Mouse (Mus musculus) intestine, embryonic 15.5 days (tissue): ENCODE measurements around the gene Krtap4-8. TPM values are rescaled to one million over a fixed set of nuclear protein-coding genes. Genes with fewer than 3 reads are reported as not detected.

Experiments
- polyA plus RNA-seq: library from polyadenylated mRNA; unstranded; fragments of >200 nt; fragmentation: Nextera tagmentation; extraction: Ambion mirVana; gene quantifications from 2 replicates; pipeline ENCODE4 v1.2.1, GENCODE M21; 2015

Krtap4-8 gene
- polyA plus RNA-seq, 1 experiment from 2014 or later: not detected

Other genes with a start within 250 kb of the Krtap4-8 start
- not detected in 2 replicates for gene Krt40, start 237.5 kb downstream of the Krtap4-8 start, polyA plus RNA-seq
- not detected in 2 replicates for gene Krtap3-3, start 229.8 kb downstream of the Krtap4-8 start, polyA plus RNA-seq
- gene Krtap3-2, start 223.9 kb downstream of the Krtap4-8 start, polyA plus RNA-seq: not detected in 2 replicates
- not detected in 2 replicates for gene Gm11939, start 221.2 kb downstream of the Krtap4-8 start, polyA plus RNA-seq
- gene Krtap3-1, start 214.1 kb downstream of the Krtap4-8 start, polyA plus RNA-seq: 0.30 TPM in 1 of 2 replicates, not detected in the other
- gene Krtap1-5, start 199.7 kb downstream of the Krtap4-8 start, polyA plus RNA-seq: not detected in 2 replicates
- not detected in 2 replicates for gene Krtap1-4, start 197.1 kb downstream of the Krtap4-8 start, polyA plus RNA-seq
- not detected in 2 replicates for gene Krtap1-3, start 189.4 kb downstream of the Krtap4-8 start, polyA plus RNA-seq
- not detected in 2 replicates for gene Krtap9-3, start 182.6 kb downstream of the Krtap4-8 start, polyA plus RNA-seq
- not detected in 2 replicates for gene Gm11938, start 177.4 kb downstream of the Krtap4-8 start, polyA plus RNA-seq
- gene Gm11937, start 170.5 kb downstream of the Krtap4-8 start, polyA plus RNA-seq: not detected in 2 replicates
- not detected in 2 replicates for gene Krtap2-4, start 165.9 kb downstream of the Krtap4-8 start, polyA plus RNA-seq
- gene Gm11562, start 160.3 kb downstream of the Krtap4-8 start, polyA plus RNA-seq: not detected in 2 replicates
- not detected in 2 replicates for gene Krtap4-1, start 152.5 kb downstream of the Krtap4-8 start, polyA plus RNA-seq
- not detected in 2 replicates for gene Krtap4-2, start 145.6 kb downstream of the Krtap4-8 start, polyA plus RNA-seq
- not detected in 2 replicates for gene Krtap4-7, start 136.6 kb downstream of the Krtap4-8 start, polyA plus RNA-seq
- not detected in 2 replicates for gene Gm11555, start 130.5 kb downstream of the Krtap4-8 start, polyA plus RNA-seq
- gene Gm11563, start 121.7 kb downstream of the Krtap4-8 start, polyA plus RNA-seq: not detected in 2 replicates
- gene Krtap4-6, start 114.7 kb downstream of the Krtap4-8 start, polyA plus RNA-seq: not detected in 2 replicates
- gene Gm14190, start 90.0 kb downstream of the Krtap4-8 start, polyA plus RNA-seq: not detected in 2 replicates
- gene Gm14180, start 46.4 kb downstream of the Krtap4-8 start, polyA plus RNA-seq: not detected in 2 replicates
- gene Gm11595, start 7.8 kb downstream of the Krtap4-8 start, polyA plus RNA-seq: not detected in 2 replicates
- gene Krtap4-9, start 4.5 kb upstream of the Krtap4-8 start, polyA plus RNA-seq: not detected in 2 replicates
- not detected in 2 replicates for gene Gm11596, start 12.8 kb upstream of the Krtap4-8 start, polyA plus RNA-seq
- gene Gm11569, start 18.2 kb upstream of the Krtap4-8 start, polyA plus RNA-seq: not detected in 2 replicates
- gene Gm11554, start 23.7 kb upstream of the Krtap4-8 start, polyA plus RNA-seq: not detected in 2 replicates
- not detected in 2 replicates for gene Krtap4-13, start 29.2 kb upstream of the Krtap4-8 start, polyA plus RNA-seq
- not detected in 2 replicates for gene Gm11564, start 35.0 kb upstream of the Krtap4-8 start, polyA plus RNA-seq
- gene 2300003K06Rik, start 57.4 kb upstream of the Krtap4-8 start, polyA plus RNA-seq: not detected in 2 replicates
- gene Krtap4-16, start 70.9 kb upstream of the Krtap4-8 start, polyA plus RNA-seq: not detected in 2 replicates
- gene Gm11568, start 77.2 kb upstream of the Krtap4-8 start, polyA plus RNA-seq: not detected in 2 replicates
- not detected in 2 replicates for gene Gm11559, start 83.8 kb upstream of the Krtap4-8 start, polyA plus RNA-seq
- not detected in 2 replicates for gene Krtap9-1, start 92.7 kb upstream of the Krtap4-8 start, polyA plus RNA-seq
- not detected in 2 replicates for gene Gm11567, start 98.5 kb upstream of the Krtap4-8 start, polyA plus RNA-seq
- not detected in 2 replicates for gene Krtap31-1, start 127.2 kb upstream of the Krtap4-8 start, polyA plus RNA-seq
- gene Gm11565, start 134.0 kb upstream of the Krtap4-8 start, polyA plus RNA-seq: not detected in 2 replicates
- gene Krtap31-2, start 155.6 kb upstream of the Krtap4-8 start, polyA plus RNA-seq: not detected in 2 replicates
- gene Krtap9-5, start 167.8 kb upstream of the Krtap4-8 start, polyA plus RNA-seq: not detected in 2 replicates
- gene Krtap29-1, start 198.3 kb upstream of the Krtap4-8 start, polyA plus RNA-seq: not detected in 2 replicates
- gene Krtap16-1, start 205.9 kb upstream of the Krtap4-8 start, polyA plus RNA-seq: not detected in 2 replicates
- 0.26 TPM in 1 of 2 replicates, not detected in the other for gene Krtap17-1, start 213.3 kb upstream of the Krtap4-8 start, polyA plus RNA-seq
- not detected in 2 replicates for gene Krt33a, start 235.5 kb upstream of the Krtap4-8 start, polyA plus RNA-seq
- gene Krt33b, start 249.2 kb upstream of the Krtap4-8 start, polyA plus RNA-seq: 0.09 TPM in 1 of 2 replicates, not detected in the other